Mouse (Mus musculus): ENCODE results near the gene Znrf4. TPM values are rescaled to one million over a fixed set of nuclear protein-coding genes. Genes with fewer than 3 reads are reported as not detected.

Znrf4 gene
- polyA plus RNA-seq, 1 experiment from 2014 or later = not detected

- H3K4me1 ChIP-seq (replicated peaks; ENCODE audit: insufficient read depth, low read length) = peaks cover 48% of the 10 kb centered on the region
- H3K36me3 ChIP-seq (ENCODE audit: insufficient read depth, low read length) = no peaks in the 10 kb centered on the region
- no peak overlapping the region for H3K4me3 ChIP-seq (replicated peaks; ENCODE audit: low read depth, low read length)
- no peak overlapping the region for H3K9ac ChIP-seq (ENCODE audit: low read depth, low read length)
- peak; percentile 15 for DNase-seq (ENCODE audit: low spot score)
- H3K27ac ChIP-seq = no peak overlapping the region
- no peak for TF ChIP-seq CTCF (IDR thresholded peaks at IDR 0.05; ENCODE audit: low read depth)
- H3K4me2 ChIP-seq (ENCODE audit: low read length) = no peak overlapping the region
- no peaks in the 10 kb centered on the region for H3K9me3 ChIP-seq (replicated peaks; ENCODE audit: low read length)
- ATAC-seq (replicated peaks; ENCODE audit: low FRiP score, low read depth) = no peak
- H3K27me3 ChIP-seq (ENCODE audit: insufficient read depth, low read length) = no peaks in the 10 kb centered on the region
- 37% methylated on average over 7 of the region's 7 CpGs for WGBS
These were observed 43.4 kb downstream of the Znrf4 start for GRCm38 (mm10) chr17:56468870-56469269.

- H3K4me3 ChIP-seq (replicated peaks; ENCODE audit: low read depth, low read length) = no peak overlapping the region
- peaks cover 48% of the 10 kb centered on the region for H3K4me1 ChIP-seq (replicated peaks; ENCODE audit: insufficient read depth, low read length)
- DNase-seq (ENCODE audit: low spot score) (no peak), ATAC-seq (replicated peaks; ENCODE audit: low FRiP score, low read depth) (no peak)
- no peak for TF ChIP-seq CTCF (IDR thresholded peaks at IDR 0.05; ENCODE audit: low read depth)
- H3K9me3 ChIP-seq (replicated peaks; ENCODE audit: low read length) = no peaks in the 10 kb centered on the region
- peak overlapping the region; percentile 76; the same call in 1 of the 2 replicates for H3K27ac ChIP-seq
- WGBS = 87% methylated on average over 9 of the region's 9 CpGs
- no peaks in the 10 kb centered on the region for H3K36me3 ChIP-seq (ENCODE audit: insufficient read depth, low read length)
- H3K9ac ChIP-seq (ENCODE audit: low read depth, low read length) = no peak overlapping the region
- no peak overlapping the region for H3K4me2 ChIP-seq (ENCODE audit: low read length)
- H3K27me3 ChIP-seq (ENCODE audit: insufficient read depth, low read length) = no peaks in the 10 kb centered on the region
These were observed 43.9 kb downstream of the Znrf4 start for GRCm38 (mm10) chr17:56468380-56468779.

- Histone ChIP-seq H3K27ac (peak overlapping the region; percentile 76), H3K36me3 (ENCODE audit: insufficient read depth, low read length) (no peaks in the 10 kb centered on the region), H3K27me3 (ENCODE audit: insufficient read depth, low read length) (no peaks in the 10 kb centered on the region), H3K9me3 (replicated peaks; ENCODE audit: low read length) (no peaks in the 10 kb centered on the region), H3K4me1 (replicated peaks; ENCODE audit: insufficient read depth, low read length) (peaks cover 45% of the 10 kb centered on the region), H3K4me3 (replicated peaks; ENCODE audit: low read depth, low read length) (no peak overlapping the region), H3K4me2 (ENCODE audit: low read length) (peak overlapping the region; percentile 28; the same call in 1 of the 2 replicates), H3K9ac (ENCODE audit: low read depth, low read length) (0 out of 2 replicates have a peak overlapping the region, but pooled peaks have one; percentile 14)
- TF ChIP-seq CTCF (IDR thresholded peaks at IDR 0.05; ENCODE audit: low read depth) = no peak
- 37% methylated on average over 6 of the region's 7 CpGs for WGBS
- DNase-seq (ENCODE audit: low spot score) (peak; percentile 86), ATAC-seq (replicated peaks; ENCODE audit: low FRiP score, low read depth) (no peak)
These were observed 44.8 kb downstream of the Znrf4 start for GRCm38 (mm10) chr17:56467456-56467884.

- Histone ChIP-seq H3K4me3 (replicated peaks; ENCODE audit: low read depth, low read length) (no peak overlapping the region), H3K27me3 (ENCODE audit: insufficient read depth, low read length) (no peaks in the 10 kb centered on the region), H3K4me1 (replicated peaks; ENCODE audit: insufficient read depth, low read length) (peaks cover 38% of the 10 kb centered on the region), H3K4me2 (ENCODE audit: low read length) (no peak overlapping the region; the same call in 1 of the 2 replicates), H3K9ac (ENCODE audit: low read depth, low read length) (no peak overlapping the region), H3K9me3 (replicated peaks; ENCODE audit: low read length) (no peaks in the 10 kb centered on the region), H3K36me3 (ENCODE audit: insufficient read depth, low read length) (no peaks in the 10 kb centered on the region), H3K27ac (no peak overlapping the region)
- TF ChIP-seq CTCF (IDR thresholded peaks at IDR 0.05; ENCODE audit: low read depth) = no peak
- no peak for DNase-seq (ENCODE audit: low spot score)
- no peak for ATAC-seq (replicated peaks; ENCODE audit: low FRiP score, low read depth)
- 54% methylated on average over 6 of the region's 6 CpGs for WGBS
These were observed 45.5 kb downstream of the Znrf4 start for GRCm38 (mm10) chr17:56466747-56467146.

GRCm38 (mm10) chr17:56464817-56465216, 47.4 kb downstream of the Znrf4 start:
- H3K9ac ChIP-seq (ENCODE audit: low read depth, low read length) = no peak overlapping the region
- H3K27me3 ChIP-seq (ENCODE audit: insufficient read depth, low read length) = no peaks in the 10 kb centered on the region
- ATAC-seq (replicated peaks; ENCODE audit: low FRiP score, low read depth) (no peak), DNase-seq (ENCODE audit: low spot score) (no peak)
- H3K27ac ChIP-seq = no peak overlapping the region
- 84% methylated on average over 6 of the region's 7 CpGs for WGBS
- H3K36me3 ChIP-seq (ENCODE audit: insufficient read depth, low read length) = no peaks in the 10 kb centered on the region
- TF ChIP-seq CTCF (IDR thresholded peaks at IDR 0.05; ENCODE audit: low read depth) = no peak
- peaks cover 40% of the 10 kb centered on the region for H3K4me1 ChIP-seq (replicated peaks; ENCODE audit: insufficient read depth, low read length)
- no peak overlapping the region for H3K4me2 ChIP-seq (ENCODE audit: low read length)
- H3K9me3 ChIP-seq (replicated peaks; ENCODE audit: low read length) = no peaks in the 10 kb centered on the region
- H3K4me3 ChIP-seq (replicated peaks; ENCODE audit: low read depth, low read length) = no peak overlapping the region

- no peaks in the 10 kb centered on the region for H3K27me3 ChIP-seq (ENCODE audit: insufficient read depth, low read length)
These were observed 47.9 kb downstream of the Znrf4 start for GRCm38 (mm10) chr17:56464345-56464744.

GRCm38 (mm10) chr17:56463500-56463899, 48.7 kb downstream of the Znrf4 start:
- H3K4me1 ChIP-seq (replicated peaks; ENCODE audit: insufficient read depth, low read length) = peaks cover 35% of the 10 kb centered on the region
- ATAC-seq (replicated peaks; ENCODE audit: low FRiP score, low read depth) (no peak), DNase-seq (ENCODE audit: low spot score) (no peak)
- 0 out of 2 replicates have a peak overlapping the region, but pooled peaks have one; percentile 54 for H3K9ac ChIP-seq (ENCODE audit: low read depth, low read length)
- H3K27ac ChIP-seq = peak overlapping the region; percentile 96
- no peak overlapping the region for H3K4me3 ChIP-seq (replicated peaks; ENCODE audit: low read depth, low read length)
- no peaks in the 10 kb centered on the region for H3K9me3 ChIP-seq (replicated peaks; ENCODE audit: low read length)
- no peaks in the 10 kb centered on the region for H3K36me3 ChIP-seq (ENCODE audit: insufficient read depth, low read length)
- H3K4me2 ChIP-seq (ENCODE audit: low read length) = peak overlapping the region; percentile 92
- no peaks in the 10 kb centered on the region for H3K27me3 ChIP-seq (ENCODE audit: insufficient read depth, low read length)
- no peak for TF ChIP-seq CTCF (IDR thresholded peaks at IDR 0.05; ENCODE audit: low read depth)
- WGBS = 17% methylated on average over 1 of the region's 1 CpGs

More at GRCm38 (mm10) chr17:56464345-56464744, 47.9 kb downstream of the Znrf4 start:
- Histone ChIP-seq H3K27ac (no peak overlapping the region), H3K4me1 (replicated peaks; ENCODE audit: insufficient read depth, low read length) (peaks cover 36% of the 10 kb centered on the region), H3K9me3 (replicated peaks; ENCODE audit: low read length) (no peaks in the 10 kb centered on the region), H3K4me2 (ENCODE audit: low read length) (no peak overlapping the region), H3K9ac (ENCODE audit: low read depth, low read length) (no peak overlapping the region), H3K4me3 (replicated peaks; ENCODE audit: low read depth, low read length) (no peak overlapping the region), H3K36me3 (ENCODE audit: insufficient read depth, low read length) (no peaks in the 10 kb centered on the region)
- 82% methylated on average over 2 of the region's 2 CpGs for WGBS
- no peak for ATAC-seq (replicated peaks; ENCODE audit: low FRiP score, low read depth)
- no peak for TF ChIP-seq CTCF (IDR thresholded peaks at IDR 0.05; ENCODE audit: low read depth)
- DNase-seq (ENCODE audit: low spot score) = no peak

Data from kidney, postnatal 0 days (tissue).